Mouse (Mus musculus) cortical plate, adult 2 months (tissue): ENCODE data around the gene Oaf.

Experiments used
- CTCF ChIP-seq: fragments of 200-500 bp; IDR thresholded peaks from 2 replicates; pipeline ENCODE4 v1.5.1; 2011; ENCODE audit warnings: mild to moderate bottlenecking, control low read depth, low read length; ENCODE audit not compliant: insufficient read depth; ENCODE audit errors: extremely low read depth
- POLR2A ChIP-seq: fragments of 200-500 bp; IDR thresholded peaks from 2 replicates; pipeline ENCODE4 v1.6.1; 2011; ENCODE audit warnings: mild to moderate bottlenecking, low read length, control low read depth; ENCODE audit not compliant: insufficient read depth; ENCODE audit errors: extremely low read depth

- TF ChIP-seq POLR2A (no peak), CTCF (no peak)
Measured at GRCm38 (mm10) chr9:43189021-43189356, 50.7 kb downstream of the Oaf start.
